Mouse (Mus musculus) right cerebral cortex, postnatal 14 days (tissue): ENCODE data around the gene Stag3.

ENCODE experiments used
- DNase-seq: peaks from one replicate; pipeline ENCODE4 v3.0.0; 2022

Stag3 gene

GRCm38 (mm10) chr5:138279585-138280424 is at the start of gene Stag3, which contains the start of the genes Gm43720 and Gpc2:
Stag3 (plus strand) TSS chr5:138280240.
Gm43720 (minus strand) TSS chr5:138279958.
Gpc2 (minus strand) TSS chr5:138280005.
- DNase-seq = peak; percentile 84

- DNase-seq = no peak
Measured at GRCm38 (mm10) chr5:138233778-138234177, 46.3 kb upstream of the Stag3 start.

GRCm38 (mm10) chr5:138234224-138234623 is 45.8 kb upstream of the Stag3 start:
- no peak for DNase-seq

GRCm38 (mm10) chr5:138241511-138241910 is 38.5 kb upstream of the Stag3 start:
- DNase-seq = no peak

GRCm38 (mm10) chr5:138251144-138251543 is 28.9 kb upstream of the Stag3 start:
- no peak for DNase-seq

GRCm38 (mm10) chr5:138253061-138253460 is 27.0 kb upstream of the Stag3 start:
- no peak for DNase-seq

GRCm38 (mm10) chr5:138255353-138256093 is 24.5 kb upstream of the Stag3 start, which contains the start of gene Lamtor4:
Lamtor4 (plus strand) TSS chr5:138255482.
- peak; percentile 93 for DNase-seq

- DNase-seq = no peak
Measured at GRCm38 (mm10) chr5:138256094-138256467, 24.0 kb upstream of the Stag3 start.

- DNase-seq = no peak
Measured at GRCm38 (mm10) chr5:138256966-138257584, 23.0 kb upstream of the Stag3 start.

- no peak for DNase-seq
Measured at GRCm38 (mm10) chr5:138257585-138257978, 22.5 kb upstream of the Stag3 start.

GRCm38 (mm10) chr5:138258078-138258477 is 22.0 kb upstream of the Stag3 start:
- DNase-seq = no peak

- no peak for DNase-seq
Measured at GRCm38 (mm10) chr5:138258542-138258941, 21.5 kb upstream of the Stag3 start.

- no peak for DNase-seq
Measured at GRCm38 (mm10) chr5:138258993-138259392, 21.0 kb upstream of the Stag3 start.

GRCm38 (mm10) chr5:138260051-138260450 is 20.0 kb upstream of the Stag3 start:
- no peak for DNase-seq

GRCm38 (mm10) chr5:138260834-138261233 is 19.2 kb upstream of the Stag3 start:
- no peak for DNase-seq

GRCm38 (mm10) chr5:138262001-138262400 is 18.0 kb upstream of the Stag3 start:
- no peak for DNase-seq

GRCm38 (mm10) chr5:138262582-138263240 is 17.3 kb upstream of the Stag3 start:
- no peak for DNase-seq

GRCm38 (mm10) chr5:138263260-138264206 is 16.5 kb upstream of the Stag3 start, which contains the start of gene BC037034:
BC037034 (minus strand) TSS chr5:138264033.
- DNase-seq = peak; percentile 96

- DNase-seq = no peak
Measured at GRCm38 (mm10) chr5:138264207-138264578, 15.8 kb upstream of the Stag3 start.

- no peak for DNase-seq
Measured at GRCm38 (mm10) chr5:138265712-138266111, 14.3 kb upstream of the Stag3 start.

- DNase-seq = no peak
Measured at GRCm38 (mm10) chr5:138267114-138267513, 12.9 kb upstream of the Stag3 start.

- DNase-seq = no peak
Measured at GRCm38 (mm10) chr5:138268980-138269379, 11.1 kb upstream of the Stag3 start.
